Mouse (Mus musculus) forebrain, embryonic 16.5 days (tissue): ENCODE data around the gene Mlec. TPM values are rescaled to one million over a fixed set of nuclear protein-coding genes. Genes with fewer than 3 reads are reported as not detected.
A peak's percentile ranks its signal among the peaks of the same experiment; 100 is the strongest.

Experiments used
- ATAC-seq: fragments of 200-750 bp; cut with Nextera tagmentation; 2 replicates; pipeline ENCODE4 v1.8.0; 2017; ENCODE audit warnings: mild to moderate bottlenecking, moderate library complexity
- H3K27ac ChIP-seq: fragments of 300-500 bp; sonication (generic); 2 replicates; pipeline ENCODE4 v1.5.1; 2014; ENCODE audit warnings: low read length, control low read depth
- H3K27me3 ChIP-seq: fragments of 300-500 bp; sonication (generic); replicated peaks from 2 replicates; pipeline ENCODE4 v1.6.1; 2014; ENCODE audit warnings: low read length; ENCODE audit not compliant: control insufficient read depth, insufficient read depth
- H3K36me3 ChIP-seq: fragments of 300-500 bp; sonication (generic); 2 replicates; pipeline ENCODE4 v1.6.1; 2014; ENCODE audit not compliant: control insufficient read depth, insufficient read depth
- H3K4me1 ChIP-seq: fragments of 300-500 bp; sonication (generic); replicated peaks from 2 replicates; pipeline ENCODE4 v1.6.1; 2014; ENCODE audit warnings: low read length; ENCODE audit not compliant: control insufficient read depth, insufficient read depth
- H3K4me2 ChIP-seq: fragments of 300-500 bp; sonication (generic); 2 replicates; pipeline ENCODE4 v1.6.1; 2014; ENCODE audit warnings: mild to moderate bottlenecking, low read length, control low read depth
- H3K4me3 ChIP-seq: fragments of 300-500 bp; sonication (generic); replicated peaks from 2 replicates; pipeline ENCODE4 v1.5.1; 2014; ENCODE audit warnings: mild to moderate bottlenecking, low read length, control low read depth
- H3K9ac ChIP-seq: fragments of 300-500 bp; sonication (generic); replicated peaks from 2 replicates; pipeline ENCODE4 v1.6.1; 2014; ENCODE audit warnings: low read depth, low read length, control low read depth
- H3K9me3 ChIP-seq: fragments of 300-500 bp; sonication (generic); 2 replicates; pipeline ENCODE4 v1.6.1; 2016; ENCODE audit warnings: low read length; ENCODE audit not compliant: control insufficient read depth
- WGBS: fragments of 180-500 bp; shearing (Covaris S2); extraction: QIAGEN DNeasy Blood & Tissue Kit; methylation state at CpG from one replicate; pipeline ENCODE4 v1.1.7; 2014; 5-methylcytosine and 5-hydroxymethylcytosine counted together
- polyA plus RNA-seq: library from polyadenylated mRNA; unstranded; fragments of >200 nt; fragmentation: Nextera tagmentation; extraction: Ambion mirVana; gene quantifications from 2 replicates; pipeline ENCODE4 v1.2.1, GENCODE M21; 2015

The Mlec gene
- polyA plus RNA-seq = 19.3 and 21.1 TPM in 2 replicates

GRCm38 (mm10) chr5:115158040-115158983 is at the start of gene Mlec:
TSS of gene Mlec (minus strand) at chr5:115158179.
- Histone ChIP-seq H3K27ac (peak within 1 kb of the TSS; percentile 99), H3K27me3 (no peaks in the 10 kb centered on the region), H3K36me3 (no peaks in the 10 kb centered on the region), H3K4me3 (peak within 1 kb of the TSS; percentile 94), H3K9me3 (no peaks in the 10 kb centered on the region), H3K4me2 (peak within 1 kb of the TSS; percentile 90), H3K4me1 (peaks cover 35% of the 10 kb centered on the region), H3K9ac (peak within 1 kb of the TSS; percentile 94)
- peak; percentile 97 for ATAC-seq
- WGBS = under 1% methylated on average over 75 of the region's 78 CpGs

- no peaks in the 10 kb centered on the region for H3K36me3 ChIP-seq
- no peaks in the 10 kb centered on the region for H3K27me3 ChIP-seq
- 60% methylated on average over 5 of the region's 5 CpGs for WGBS
- no peaks in the 10 kb centered on the region for H3K9me3 ChIP-seq
- H3K4me2 ChIP-seq = no peak overlapping the region
- no peak overlapping the region for H3K9ac ChIP-seq
- no peak for ATAC-seq
- H3K27ac ChIP-seq = no peak overlapping the region
- H3K4me1 ChIP-seq = peaks cover 21% of the 10 kb centered on the region
- no peak overlapping the region for H3K4me3 ChIP-seq
These were observed 49.3 kb upstream of the Mlec start for GRCm38 (mm10) chr5:115207244-115207643.

GRCm38 (mm10) chr5:115204562-115205311 is 46.8 kb upstream of the Mlec start:
- WGBS = 3% methylated on average over 31 of the region's 31 CpGs
- ATAC-seq = peak; percentile 88
- peak overlapping the region; percentile 52 for H3K4me2 ChIP-seq
- no peaks in the 10 kb centered on the region for H3K27me3 ChIP-seq
- H3K4me3 ChIP-seq = peak overlapping the region; percentile 34
- no peaks in the 10 kb centered on the region for H3K9me3 ChIP-seq
- H3K36me3 ChIP-seq = no peaks in the 10 kb centered on the region
- H3K27ac ChIP-seq = peak overlapping the region; percentile 87
- H3K4me1 ChIP-seq = peaks cover 20% of the 10 kb centered on the region
- peak overlapping the region; percentile 48 for H3K9ac ChIP-seq

- no peaks in the 10 kb centered on the region for H3K36me3 ChIP-seq
- peak overlapping the region; percentile 48 for H3K9ac ChIP-seq
- no peaks in the 10 kb centered on the region for H3K9me3 ChIP-seq
- no peaks in the 10 kb centered on the region for H3K27me3 ChIP-seq
- peak; percentile 55 for ATAC-seq
- WGBS = 11% methylated on average over 23 of the region's 23 CpGs
- peak overlapping the region; percentile 34 for H3K4me3 ChIP-seq
- H3K27ac ChIP-seq = peak overlapping the region; percentile 87
- H3K4me2 ChIP-seq = peak overlapping the region; percentile 52
- H3K4me1 ChIP-seq = peaks cover 20% of the 10 kb centered on the region
These were observed 46.0 kb upstream of the Mlec start for GRCm38 (mm10) chr5:115203735-115204561.

GRCm38 (mm10) chr5:115194626-115195221 is 36.7 kb upstream of the Mlec start:
- H3K27ac ChIP-seq = peak overlapping the region; percentile 54
- H3K27me3 ChIP-seq = peaks cover 6% of the 10 kb centered on the region; the same call in 1 of the 2 replicates
- no peaks in the 10 kb centered on the region for H3K36me3 ChIP-seq
- ATAC-seq = no peak; the same call in 1 of the 2 replicates
- H3K4me1 ChIP-seq = peaks cover 27% of the 10 kb centered on the region
- H3K9ac ChIP-seq = no peak overlapping the region
- H3K4me2 ChIP-seq = peak overlapping the region; percentile 98
- 5% methylated on average over 12 of the region's 12 CpGs for WGBS
- peak overlapping the region; percentile 64 for H3K4me3 ChIP-seq
- no peaks in the 10 kb centered on the region for H3K9me3 ChIP-seq

GRCm38 (mm10) chr5:115193669-115194625 is 36.0 kb upstream of the Mlec start, which contains the start of gene Cabp1:
TSS of gene Cabp1 (minus strand) at chr5:115194381.
- peak within 1 kb of the TSS; percentile 54 for H3K27ac ChIP-seq
- H3K36me3 ChIP-seq = no peaks in the 10 kb centered on the region
- under 1% methylated on average over 103 of the region's 116 CpGs for WGBS
- peaks cover 27% of the 10 kb centered on the region for H3K4me1 ChIP-seq
- peaks cover 6% of the 10 kb centered on the region; the same call in 1 of the 2 replicates for H3K27me3 ChIP-seq
- no peaks in the 10 kb centered on the region for H3K9me3 ChIP-seq
- H3K9ac ChIP-seq = peak within 1 kb of the TSS; percentile 73
- peak within 1 kb of the TSS; percentile 64 for H3K4me3 ChIP-seq
- H3K4me2 ChIP-seq = peak within 1 kb of the TSS; percentile 98
- ATAC-seq = peak; percentile 76

- WGBS = 1% methylated on average over 32 of the region's 34 CpGs
- ATAC-seq = peak; percentile 16; the same call in 1 of the 2 replicates
- no peaks in the 10 kb centered on the region for H3K36me3 ChIP-seq
- H3K9me3 ChIP-seq = no peaks in the 10 kb centered on the region
- peak overlapping the region; percentile 73 for H3K9ac ChIP-seq
- H3K27ac ChIP-seq = no peak overlapping the region
- H3K4me1 ChIP-seq = peaks cover 27% of the 10 kb centered on the region
- peak overlapping the region; percentile 64 for H3K4me3 ChIP-seq
- peak overlapping the region; percentile 98 for H3K4me2 ChIP-seq
- peaks cover 6% of the 10 kb centered on the region; the same call in 1 of the 2 replicates for H3K27me3 ChIP-seq
These were observed 35.2 kb upstream of the Mlec start for GRCm38 (mm10) chr5:115193226-115193625.
